Mouse (Mus musculus) hindbrain, embryonic 12.5 days (tissue): ENCODE data around the gene Vmn1r229. TPM values are rescaled to one million over a fixed set of nuclear protein-coding genes. Genes with fewer than 3 reads are reported as not detected.

Experiments used
- ATAC-seq: fragments of 200-750 bp; cut with Nextera tagmentation; 2 replicates; pipeline ENCODE4 v1.8.0; 2017; ENCODE audit warnings: moderate TSS enrichment; ENCODE audit not compliant: low FRiP score
- H3K27ac ChIP-seq: fragments of 300-500 bp; sonication (generic); 2 replicates; pipeline ENCODE4 v1.5.1; 2016; ENCODE audit warnings: mild to moderate bottlenecking
- H3K27me3 ChIP-seq: fragments of 300-500 bp; sonication (generic); 2 replicates; pipeline ENCODE4 v1.6.1; 2016; ENCODE audit warnings: mild to moderate bottlenecking
- H3K36me3 ChIP-seq: fragments of 300-500 bp; sonication (generic); 2 replicates; pipeline ENCODE4 v1.6.1; 2016; ENCODE audit warnings: mild to moderate bottlenecking
- H3K4me1 ChIP-seq: fragments of 300-500 bp; sonication (generic); 2 replicates; pipeline ENCODE4 v1.6.1; 2016
- H3K4me2 ChIP-seq: fragments of 300-500 bp; sonication (generic); replicated peaks from 2 replicates; pipeline ENCODE4 v1.6.1; 2016; ENCODE audit warnings: mild to moderate bottlenecking
- H3K4me3 ChIP-seq: fragments of 300-500 bp; sonication (generic); 2 replicates; pipeline ENCODE4 v1.5.1; 2016; ENCODE audit warnings: mild to moderate bottlenecking
- H3K9ac ChIP-seq: fragments of 300-500 bp; sonication (generic); 2 replicates; pipeline ENCODE4 v1.6.1; 2016; ENCODE audit warnings: mild to moderate bottlenecking, moderate library complexity
- H3K9me3 ChIP-seq: fragments of 300-500 bp; sonication (generic); replicated peaks from 2 replicates; pipeline ENCODE4 v1.6.1; 2016; ENCODE audit warnings: mild to moderate bottlenecking
- WGBS: fragments of 180-500 bp; shearing (Covaris S2); methylation state at CpG from one replicate; pipeline ENCODE4 v1.1.7; 2016; 5-methylcytosine and 5-hydroxymethylcytosine counted together
- polyA plus RNA-seq: library from polyadenylated mRNA; unstranded; fragments of >200 nt; fragmentation: Nextera tagmentation; extraction: Ambion mirVana; gene quantifications from 2 replicates; pipeline ENCODE4 v1.2.1, GENCODE M21; 2016

The Vmn1r229 gene
- polyA plus RNA-seq: 0.03 TPM in 1 of 2 replicates, not detected in the other

GRCm38 (mm10) chr17:20811255-20811654 lies at the start of gene Vmn1r229:
Vmn1r229 (plus strand) TSS chr17:20811555.
- no peaks in the 10 kb centered on the region for H3K4me1 ChIP-seq
- H3K36me3 ChIP-seq: no peaks in the 10 kb centered on the region
- no peak within 1 kb of the TSS for H3K4me3 ChIP-seq
- ATAC-seq: no peak
- no peak within 1 kb of the TSS for H3K27ac ChIP-seq
- no peak within 1 kb of the TSS for H3K9ac ChIP-seq
- H3K27me3 ChIP-seq: no peaks in the 10 kb centered on the region
- H3K9me3 ChIP-seq: peaks cover 9% of the 10 kb centered on the region; the same call in 1 of the 2 replicates
- H3K4me2 ChIP-seq: no peak within 1 kb of the TSS
- 62% methylated on average over 1 of the region's 1 CpGs for WGBS

- Histone ChIP-seq H3K27ac (no peak within 1 kb of the TSS), H3K9me3 (peaks cover 11% of the 10 kb centered on the region), H3K9ac (no peak within 1 kb of the TSS), H3K4me3 (no peak within 1 kb of the TSS), H3K27me3 (no peaks in the 10 kb centered on the region), H3K4me2 (no peak within 1 kb of the TSS), H3K4me1 (no peaks in the 10 kb centered on the region), H3K36me3 (no peaks in the 10 kb centered on the region)
- ATAC-seq: no peak
These were observed 25.3 kb upstream of the Vmn1r229 start, which contains the start of gene Vmn1r228 for GRCm38 (mm10) chr17:20786057-20786456. Vmn1r228 (minus strand) TSS chr17:20786157.

GRCm38 (mm10) chr17:20840144-20840543 lies 28.8 kb downstream of the Vmn1r229 start, which contains the start of gene Vmn1r230:
Vmn1r230 (plus strand) TSS chr17:20840444.
- Histone ChIP-seq H3K9me3 (no peaks in the 10 kb centered on the region), H3K36me3 (no peaks in the 10 kb centered on the region), H3K9ac (no peak within 1 kb of the TSS), H3K4me1 (no peaks in the 10 kb centered on the region), H3K4me3 (no peak within 1 kb of the TSS), H3K27me3 (no peaks in the 10 kb centered on the region), H3K4me2 (no peak within 1 kb of the TSS), H3K27ac (no peak within 1 kb of the TSS)
- WGBS: 16% methylated on average over 1 of the region's 1 CpGs
- ATAC-seq: no peak

Other genes with a start within 250 kb of the Vmn1r229 start
- gene Vmn2r109, start 246.8 kb upstream of the Vmn1r229 start, polyA plus RNA-seq: not detected in 2 replicates
- gene Vmn2r110, start 215.1 kb upstream of the Vmn1r229 start, polyA plus RNA-seq: 0.03 TPM in 1 of 2 replicates, not detected in the other
- gene Fpr-rs3, start 186.7 kb upstream of the Vmn1r229 start, polyA plus RNA-seq: not detected in 2 replicates
- not detected in 2 replicates for gene Vmn1r226, start 128.7 kb upstream of the Vmn1r229 start, polyA plus RNA-seq
- not detected in 2 replicates for gene Vmn1r227, start 81.7 kb upstream of the Vmn1r229 start, polyA plus RNA-seq
- not detected in 2 replicates for gene Vmn1r228, start 25.4 kb upstream of the Vmn1r229 start, polyA plus RNA-seq
- not detected in 2 replicates for gene Vmn1r230, start 28.9 kb downstream of the Vmn1r229 start, polyA plus RNA-seq
- not detected in 2 replicates for gene Vmn1r231, start 93.5 kb downstream of the Vmn1r229 start, polyA plus RNA-seq
- gene Vmn1r232, start 108.2 kb downstream of the Vmn1r229 start, polyA plus RNA-seq: not detected in 2 replicates
- gene Ppp2r1a, start 133.8 kb downstream of the Vmn1r229 start, polyA plus RNA-seq: 490 and 499 TPM in 2 replicates
- gene Vmn1r233, start 184.9 kb downstream of the Vmn1r229 start, polyA plus RNA-seq: not detected in 2 replicates
- gene Zfp160, start 197.3 kb downstream of the Vmn1r229 start, polyA plus RNA-seq: 18.7 and 19.8 TPM in 2 replicates